Mouse (Mus musculus) liver, postnatal 0 days (tissue): ENCODE data around the gene Gtf2b.

Experiments
- CTCF ChIP-seq: sonication (generic); IDR thresholded peaks from 2 replicates; pipeline ENCODE4 v1.5.1; 2016; ENCODE audit warnings: antibody characterized with exemption, low read depth
- EP300 ChIP-seq: IDR thresholded peaks from 2 replicates; pipeline ENCODE4 v1.6.1; 2016; ENCODE audit warnings: antibody characterized with exemption, low read depth, mild to moderate bottlenecking

DNA sequence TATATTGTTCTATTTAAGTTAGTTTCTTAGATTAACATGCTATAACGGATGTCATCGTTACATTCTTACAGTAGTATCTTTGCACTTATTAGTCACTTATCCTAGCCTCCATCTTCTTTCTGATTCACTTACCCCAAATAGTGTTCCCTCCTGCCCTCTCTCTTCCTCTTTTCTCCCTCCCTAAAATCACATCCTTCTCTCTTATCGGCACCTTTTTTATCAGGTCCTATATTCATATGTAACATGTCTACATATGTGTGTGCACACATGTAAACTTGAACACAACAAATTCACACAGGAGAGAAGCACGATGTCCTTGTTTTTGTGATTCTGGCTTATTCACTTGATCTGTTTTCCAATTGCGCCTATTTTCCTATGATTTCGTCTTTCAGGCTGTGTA lies 3.7 kb downstream of the Gtf2b start:
- no peak for TF ChIP-seq CTCF
- TF ChIP-seq EP300: no peak
